Mouse (Mus musculus) regulatory T cell (primary cell): ENCODE measurements around the gene Nt5c2.

Experiments used
- in situ Hi-C: fragments of 300-600 bp; cut with MboI, MseI; formaldehyde crosslinking; loops from one replicate; pipeline ENCODE4 v1.15.1; 2025; ENCODE audit warnings: high pct_unique_total_duplicates

The Nt5c2 gene

GRCm38 (mm10) chr19:46968833-46969232, 46.1 kb downstream of the Nt5c2 start:
- in situ Hi-C loops, result no loop called here

- in situ Hi-C loops, result no loop called here
These were observed 47.1 kb downstream of the Nt5c2 start for GRCm38 (mm10) chr19:46967861-46968260.

GRCm38 (mm10) chr19:46966330-46966729, 48.6 kb downstream of the Nt5c2 start:
- in situ Hi-C loops, result no loop called here

GRCm38 (mm10) chr19:46965496-46965895, 49.5 kb downstream of the Nt5c2 start:
- in situ Hi-C loops, result no loop called here

- in situ Hi-C loops, result no loop called here
These were observed 50.6 kb downstream of the Nt5c2 start for GRCm38 (mm10) chr19:46964353-46964752.

- in situ Hi-C loops, result no loop called here
These were observed 51.5 kb downstream of the Nt5c2 start for GRCm38 (mm10) chr19:46963440-46963839.

- in situ Hi-C loops, result no loop called here
These were observed 52.1 kb downstream of the Nt5c2 start for GRCm38 (mm10) chr19:46962841-46963240.

GRCm38 (mm10) chr19:46962171-46962772, 52.7 kb downstream of the Nt5c2 start:
- in situ Hi-C loops, result no loop called here

- in situ Hi-C loops, result no loop called here
These were observed 53.3 kb downstream of the Nt5c2 start for GRCm38 (mm10) chr19:46961652-46962051.

- in situ Hi-C loops, result no loop called here
These were observed 53.8 kb downstream of the Nt5c2 start for GRCm38 (mm10) chr19:46961047-46961651.

- in situ Hi-C loops, result no loop called here
These were observed 54.6 kb downstream of the Nt5c2 start for GRCm38 (mm10) chr19:46960101-46961046.

- in situ Hi-C loops, result loop anchor here (5.0 kb wide), 1 partner anchor 82 kb away; no protein-coding TSS in a partner anchor
These were observed 55.4 kb downstream of the Nt5c2 start for GRCm38 (mm10) chr19:46959536-46959935.

GRCm38 (mm10) chr19:46958566-46958965, 56.4 kb downstream of the Nt5c2 start:
- in situ Hi-C loops, result loop anchor here (5.0 kb wide), 1 partner anchor 81 kb away; no protein-coding TSS in a partner anchor

- in situ Hi-C loops, result loop anchor here (5.0 kb wide), 1 partner anchor 81 kb away; no protein-coding TSS in a partner anchor
These were observed 57.0 kb downstream of the Nt5c2 start for GRCm38 (mm10) chr19:46957971-46958370.

GRCm38 (mm10) chr19:46957001-46957400, 58.0 kb downstream of the Nt5c2 start:
- in situ Hi-C loops, result loop anchor here (5.0 kb wide), 1 partner anchor 80 kb away; no protein-coding TSS in a partner anchor

GRCm38 (mm10) chr19:46956410-46956809, 58.5 kb downstream of the Nt5c2 start:
- in situ Hi-C loops, result loop anchor here (5.0 kb wide), 1 partner anchor 79 kb away; no protein-coding TSS in a partner anchor

- in situ Hi-C loops, result loop anchor here (5.0 kb wide), 1 partner anchor 78 kb away; no protein-coding TSS in a partner anchor
These were observed 59.3 kb downstream of the Nt5c2 start for GRCm38 (mm10) chr19:46955630-46956029.

GRCm38 (mm10) chr19:46953536-46953935, 61.4 kb downstream of the Nt5c2 start:
- in situ Hi-C loops, result no loop called here

GRCm38 (mm10) chr19:46952986-46953385, 62.0 kb downstream of the Nt5c2 start:
- in situ Hi-C loops, result no loop called here

GRCm38 (mm10) chr19:46944341-46944740, 70.6 kb downstream of the Nt5c2 start:
- in situ Hi-C loops, result no loop called here

GRCm38 (mm10) chr19:46937173-46937572, 77.8 kb downstream of the Nt5c2 start:
- in situ Hi-C loops, result no loop called here

- in situ Hi-C loops, result no loop called here
These were observed 80.9 kb downstream of the Nt5c2 start for GRCm38 (mm10) chr19:46934025-46934424.
